Mouse (Mus musculus) hindbrain, embryonic 15.5 days (tissue): Measurements from ENCODE around the gene Prrc2a. TPM values are rescaled to one million over a fixed set of nuclear protein-coding genes. Genes with fewer than 3 reads are reported as not detected.

Experiments used
- ATAC-seq: fragments of 200-750 bp; cut with Nextera tagmentation; 2 replicates; pipeline ENCODE4 v1.8.0; 2017; ENCODE audit warnings: low read depth, moderate number of reproducible peaks, moderate TSS enrichment; ENCODE audit not compliant: low FRiP score
- H3K27ac ChIP-seq: fragments of 300-500 bp; sonication (generic); replicated peaks from 2 replicates; pipeline ENCODE4 v1.5.1; 2015; ENCODE audit warnings: mild to moderate bottlenecking, inconsistent platforms
- H3K27me3 ChIP-seq: fragments of 300-500 bp; sonication (generic); 2 replicates; pipeline ENCODE4 v1.6.1; 2015; ENCODE audit warnings: control low read depth, inconsistent platforms
- H3K36me3 ChIP-seq: fragments of 300-500 bp; sonication (generic); 2 replicates; pipeline ENCODE4 v1.6.1; 2015; ENCODE audit warnings: control low read depth, inconsistent platforms
- H3K4me1 ChIP-seq: fragments of 300-500 bp; sonication (generic); replicated peaks from 2 replicates; pipeline ENCODE4 v1.6.1; 2015; ENCODE audit warnings: control low read depth, inconsistent platforms
- H3K4me2 ChIP-seq: fragments of 300-500 bp; sonication (generic); 2 replicates; pipeline ENCODE4 v1.6.1; 2015; ENCODE audit warnings: moderate library complexity, mild to moderate bottlenecking, inconsistent platforms
- H3K4me3 ChIP-seq: fragments of 300-500 bp; sonication (generic); 2 replicates; pipeline ENCODE4 v1.5.1; 2015; ENCODE audit warnings: mild to moderate bottlenecking, inconsistent platforms
- H3K9ac ChIP-seq: fragments of 300-500 bp; sonication (generic); 2 replicates; pipeline ENCODE4 v1.6.1; 2015; ENCODE audit warnings: inconsistent platforms
- H3K9me3 ChIP-seq: fragments of 300-500 bp; sonication (generic); 2 replicates; pipeline ENCODE4 v1.6.1; 2016; ENCODE audit warnings: control low read depth, inconsistent platforms
- WGBS: fragments of 180-500 bp; shearing (Covaris S2); methylation state at CpG from one replicate; pipeline ENCODE4 v1.1.7; 2015; 5-methylcytosine and 5-hydroxymethylcytosine counted together
- polyA plus RNA-seq: library from polyadenylated mRNA; unstranded; fragments of >200 nt; fragmentation: Nextera tagmentation; extraction: Ambion mirVana; gene quantifications from 2 replicates; pipeline ENCODE4 v1.2.1, GENCODE M21; 2015

The Prrc2a gene
- polyA plus RNA-seq: 175 and 181 TPM in 2 replicates

DNA sequence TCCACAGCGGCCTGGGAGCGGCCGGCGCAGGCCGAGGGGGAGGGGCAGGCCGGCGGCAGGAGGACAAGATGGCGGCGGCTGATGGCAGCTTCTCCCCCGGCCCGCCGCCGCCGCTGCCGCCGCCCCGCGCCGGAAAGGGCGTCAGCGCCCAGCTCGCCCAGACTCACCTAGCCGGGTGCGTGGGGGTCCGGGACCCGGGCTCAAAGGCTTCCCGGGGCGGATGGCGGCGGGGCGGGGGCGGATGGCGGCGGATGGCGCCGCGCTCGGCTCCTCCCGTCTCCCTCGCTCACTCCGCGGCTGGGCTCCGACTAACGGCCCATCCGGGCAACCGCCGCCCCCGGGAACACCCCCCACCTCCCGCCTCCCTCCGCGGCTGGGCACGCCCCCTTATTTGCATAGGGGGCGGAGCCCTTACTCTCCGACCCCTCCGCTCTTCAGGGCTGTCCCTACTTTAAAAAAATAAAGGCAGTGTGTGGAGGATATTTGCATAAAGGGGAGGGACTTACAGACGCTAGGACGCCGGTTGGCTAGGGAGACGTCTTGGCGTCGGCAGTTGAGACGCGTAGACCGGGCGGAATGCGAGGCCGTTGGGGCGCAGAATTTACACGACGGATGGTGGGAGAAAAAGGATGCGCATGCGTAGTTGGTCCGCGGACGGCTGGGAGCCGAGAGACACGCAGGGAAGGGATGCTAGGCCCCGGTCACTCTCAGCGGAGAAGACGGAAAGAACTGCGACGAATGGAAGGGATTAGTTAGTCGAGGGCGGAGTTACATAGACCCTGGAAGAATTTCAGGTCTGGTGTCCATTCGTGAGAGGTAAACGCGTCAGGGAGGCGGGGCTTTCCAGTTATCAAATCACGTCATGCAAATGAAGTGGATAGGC, at the start of gene Prrc2a:
Prrc2a (minus strand) TSS at position 330 of the 883 bp plus-strand sequence.
- Histone ChIP-seq H3K4me1 (peaks cover 39% of the 10 kb centered on the region), H3K9ac (peak within 1 kb of the TSS; percentile 100), H3K27ac (peak within 1 kb of the TSS; percentile 99), H3K4me3 (peak within 1 kb of the TSS; percentile 96), H3K4me2 (peak within 1 kb of the TSS; percentile 95), H3K9me3 (no peaks in the 10 kb centered on the region), H3K36me3 (peaks cover 24% of the 10 kb centered on the region), H3K27me3 (no peaks in the 10 kb centered on the region)
- ATAC-seq: peak; percentile 95
- WGBS: under 1% methylated on average over 81 of the region's 89 CpGs

DNA sequence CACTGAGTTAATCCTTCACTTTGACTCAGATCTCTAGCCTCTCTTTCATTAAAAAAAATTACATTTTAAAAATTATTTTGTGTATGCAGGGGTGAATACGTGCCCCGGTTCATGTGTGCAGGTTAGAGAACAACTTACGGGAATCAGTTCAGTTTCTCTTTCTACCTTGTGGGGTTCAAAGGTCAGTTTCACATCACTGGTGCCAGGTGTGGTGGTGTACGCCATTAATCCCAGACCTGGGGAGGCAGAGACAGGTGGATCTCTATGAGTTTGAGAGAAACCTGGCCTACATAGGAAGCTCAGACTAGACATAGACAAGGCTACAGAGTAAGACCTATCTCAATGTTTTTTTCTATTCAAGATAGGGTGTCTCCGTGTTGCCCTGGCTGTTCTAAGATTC, 48.4 kb upstream of the Prrc2a start:
- ATAC-seq: no peak
- Histone ChIP-seq H3K4me3 (no peak overlapping the region), H3K4me1 (no peaks in the 10 kb centered on the region), H3K4me2 (no peak overlapping the region), H3K27me3 (no peaks in the 10 kb centered on the region), H3K27ac (no peak overlapping the region), H3K9ac (no peak overlapping the region), H3K9me3 (no peaks in the 10 kb centered on the region), H3K36me3 (no peaks in the 10 kb centered on the region)
- 96% methylated on average over 5 of the region's 5 CpGs for WGBS

DNA sequence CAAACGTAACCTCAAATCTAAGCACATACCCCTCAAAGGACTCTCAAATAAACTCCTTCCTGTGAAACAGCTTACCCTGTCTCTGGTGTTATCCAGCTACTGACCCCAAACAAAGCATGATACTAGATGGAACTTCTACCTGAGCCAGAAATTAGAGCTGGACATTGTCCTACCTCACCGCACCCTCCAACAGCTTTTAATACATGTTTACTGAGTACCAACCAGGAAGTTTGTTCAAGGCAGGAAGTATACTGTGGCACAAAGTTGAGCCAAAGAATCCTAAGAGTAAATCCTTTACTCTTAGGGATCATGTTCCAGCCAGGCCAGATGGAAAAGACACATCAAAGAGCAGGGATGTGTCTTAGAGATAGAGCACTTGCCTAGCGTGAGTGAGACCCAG, 45.9 kb upstream of the Prrc2a start:
- no peak overlapping the region for H3K4me2 ChIP-seq
- H3K36me3 ChIP-seq: no peaks in the 10 kb centered on the region
- ATAC-seq: no peak
- H3K4me3 ChIP-seq: no peak overlapping the region
- H3K9ac ChIP-seq: no peak overlapping the region
- no peak overlapping the region for H3K27ac ChIP-seq
- H3K4me1 ChIP-seq: no peaks in the 10 kb centered on the region
- no peaks in the 10 kb centered on the region for H3K9me3 ChIP-seq
- H3K27me3 ChIP-seq: no peaks in the 10 kb centered on the region
- WGBS: 87% methylated on average over 3 of the region's 3 CpGs

- H3K9ac ChIP-seq: no peak overlapping the region
- WGBS: 69% methylated on average over 12 of the region's 12 CpGs
- no peak overlapping the region for H3K4me3 ChIP-seq
- H3K9me3 ChIP-seq: no peaks in the 10 kb centered on the region
- H3K4me1 ChIP-seq: no peaks in the 10 kb centered on the region
- no peak for ATAC-seq
- H3K27me3 ChIP-seq: 0 out of 2 replicates have a peak, but pooled peaks cover 3% of the 10 kb centered on the region
- no peaks in the 10 kb centered on the region for H3K36me3 ChIP-seq
- H3K4me2 ChIP-seq: no peak overlapping the region
- no peak overlapping the region for H3K27ac ChIP-seq
These were observed 45.3 kb upstream of the Prrc2a start for GRCm38 (mm10) chr17:35209785-35210535.

GRCm38 (mm10) chr17:35205380-35205769, 40.7 kb upstream of the Prrc2a start:
- 0 out of 2 replicates have a peak overlapping the region, but pooled peaks have one; percentile 6 for H3K4me2 ChIP-seq
- no peak overlapping the region for H3K9ac ChIP-seq
- no peaks in the 10 kb centered on the region for H3K4me1 ChIP-seq
- 59% methylated on average over 10 of the region's 10 CpGs for WGBS
- H3K27ac ChIP-seq: no peak overlapping the region
- no peaks in the 10 kb centered on the region for H3K36me3 ChIP-seq
- ATAC-seq: no peak
- H3K4me3 ChIP-seq: no peak overlapping the region
- H3K27me3 ChIP-seq: 0 out of 2 replicates have a peak, but pooled peaks cover 17% of the 10 kb centered on the region
- no peaks in the 10 kb centered on the region for H3K9me3 ChIP-seq

- H3K27ac ChIP-seq: no peak within 1 kb of the TSS
- no peaks in the 10 kb centered on the region for H3K9me3 ChIP-seq
- WGBS: 27% methylated on average over 20 of the region's 20 CpGs
- 0 out of 2 replicates have a peak within 1 kb of the TSS, but pooled peaks have one; percentile 6 for H3K4me2 ChIP-seq
- no peaks in the 10 kb centered on the region for H3K36me3 ChIP-seq
- H3K27me3 ChIP-seq: 0 out of 2 replicates have a peak, but pooled peaks cover 17% of the 10 kb centered on the region
- H3K4me3 ChIP-seq: no peak within 1 kb of the TSS
- ATAC-seq: no peak
- no peak within 1 kb of the TSS for H3K9ac ChIP-seq
- H3K4me1 ChIP-seq: no peaks in the 10 kb centered on the region
These were observed 40.0 kb upstream of the Prrc2a start, which contains the start of gene Lta for GRCm38 (mm10) chr17:35204494-35205379. TSS of gene Lta (minus strand) at chr17:35205351.

GRCm38 (mm10) chr17:35202442-35202841, 37.7 kb upstream of the Prrc2a start:
- Histone ChIP-seq H3K36me3 (no peaks in the 10 kb centered on the region), H3K9me3 (no peaks in the 10 kb centered on the region), H3K27ac (no peak overlapping the region), H3K4me3 (no peak overlapping the region), H3K9ac (no peak overlapping the region), H3K27me3 (0 out of 2 replicates have a peak, but pooled peaks cover 17% of the 10 kb centered on the region), H3K4me1 (no peaks in the 10 kb centered on the region), H3K4me2 (no peak overlapping the region)
- WGBS: 91% methylated on average over 4 of the region's 4 CpGs
- ATAC-seq: no peak

DNA sequence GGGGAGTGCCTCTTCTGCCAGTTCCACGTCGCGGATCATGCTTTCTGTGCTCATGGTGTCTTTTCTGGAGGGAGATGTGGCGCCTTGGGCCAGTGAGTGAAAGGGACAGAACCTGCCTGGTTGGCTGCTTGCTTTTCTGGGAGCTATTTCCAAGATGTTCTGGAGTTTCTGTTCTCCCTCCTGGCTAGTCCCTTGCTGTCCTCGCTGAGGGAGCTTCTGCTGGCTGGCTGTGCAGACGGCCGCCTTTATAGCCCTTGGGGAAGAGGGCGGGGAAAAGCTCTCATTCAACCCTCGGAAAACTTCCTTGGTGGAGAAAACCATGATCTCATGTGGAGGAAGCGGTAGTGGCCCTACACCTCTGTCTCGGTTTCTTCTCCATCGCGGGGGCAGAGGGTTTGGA, 37.1 kb upstream of the Prrc2a start, which contains the start of gene Tnf:
Tnf (minus strand) TSS at position 221 of the 400 bp plus-strand sequence.
- Histone ChIP-seq H3K27ac (no peak within 1 kb of the TSS), H3K36me3 (no peaks in the 10 kb centered on the region), H3K27me3 (peaks cover 22% of the 10 kb centered on the region; the same call in 1 of the 2 replicates), H3K9ac (no peak within 1 kb of the TSS), H3K4me1 (no peaks in the 10 kb centered on the region), H3K9me3 (no peaks in the 10 kb centered on the region), H3K4me2 (no peak within 1 kb of the TSS), H3K4me3 (no peak within 1 kb of the TSS)
- WGBS: 50% methylated on average over 13 of the region's 13 CpGs
- no peak for ATAC-seq

DNA sequence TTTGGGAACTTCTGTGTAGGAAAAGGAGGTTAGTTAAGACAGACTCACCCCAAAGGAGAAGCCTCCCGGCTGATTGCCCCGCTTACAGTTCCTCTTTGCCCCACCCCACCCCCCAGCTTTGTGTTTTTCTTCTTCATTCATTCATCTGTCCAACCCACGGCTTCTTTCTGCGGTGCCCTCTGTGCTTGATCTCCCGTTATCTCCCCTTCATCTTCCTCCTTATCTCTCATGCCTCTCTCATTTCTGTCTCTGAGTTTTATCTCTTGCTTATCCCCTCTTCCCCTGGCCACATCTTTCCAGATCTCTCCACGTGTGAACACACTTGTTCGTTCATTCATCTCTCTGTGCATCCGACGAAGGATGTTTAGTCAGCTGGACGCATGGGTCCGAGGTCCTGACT, 36.4 kb upstream of the Prrc2a start:
- H3K9me3 ChIP-seq: no peaks in the 10 kb centered on the region
- peaks cover 28% of the 10 kb centered on the region for H3K27me3 ChIP-seq
- no peak overlapping the region for H3K27ac ChIP-seq
- no peaks in the 10 kb centered on the region for H3K36me3 ChIP-seq
- H3K4me2 ChIP-seq: no peak overlapping the region
- ATAC-seq: no peak
- WGBS: 71% methylated on average over 11 of the region's 11 CpGs
- H3K4me1 ChIP-seq: peaks cover 2% of the 10 kb centered on the region
- H3K4me3 ChIP-seq: no peak overlapping the region
- H3K9ac ChIP-seq: no peak overlapping the region

GRCm38 (mm10) chr17:35200398-35200797, 35.7 kb upstream of the Prrc2a start:
- ATAC-seq: no peak
- H3K4me3 ChIP-seq: no peak overlapping the region
- no peak overlapping the region for H3K4me2 ChIP-seq
- H3K9me3 ChIP-seq: no peaks in the 10 kb centered on the region
- peaks cover 34% of the 10 kb centered on the region for H3K27me3 ChIP-seq
- 87% methylated on average over 11 of the region's 11 CpGs for WGBS
- H3K4me1 ChIP-seq: peaks cover 9% of the 10 kb centered on the region
- H3K9ac ChIP-seq: no peak overlapping the region
- no peaks in the 10 kb centered on the region for H3K36me3 ChIP-seq
- no peak overlapping the region for H3K27ac ChIP-seq

GRCm38 (mm10) chr17:35198946-35199345, 34.2 kb upstream of the Prrc2a start:
- no peak overlapping the region for H3K27ac ChIP-seq
- WGBS: 32% methylated on average over 8 of the region's 8 CpGs
- H3K36me3 ChIP-seq: no peaks in the 10 kb centered on the region
- H3K9me3 ChIP-seq: no peaks in the 10 kb centered on the region
- no peak overlapping the region for H3K4me3 ChIP-seq
- H3K4me1 ChIP-seq: peaks cover 10% of the 10 kb centered on the region
- no peak overlapping the region for H3K9ac ChIP-seq
- peaks cover 42% of the 10 kb centered on the region for H3K27me3 ChIP-seq
- no peak for ATAC-seq
- no peak overlapping the region for H3K4me2 ChIP-seq
